Mouse (Mus musculus) limb, embryonic 14.5 days (tissue): ENCODE data around the gene Fndc3b. TPM values are rescaled to one million over a fixed set of nuclear protein-coding genes. Genes with fewer than 3 reads are reported as not detected.
A peak's percentile ranks its signal among the peaks of the same experiment; 100 is the strongest.

ENCODE experiments used
- ATAC-seq: fragments of 200-750 bp; cut with Nextera tagmentation; 2 replicates; pipeline ENCODE4 v1.8.0; 2017; ENCODE audit warnings: low read depth, moderate number of reproducible peaks, moderate TSS enrichment; ENCODE audit not compliant: low FRiP score
- DNase-seq: peaks from one replicate; pipeline ENCODE4 v3.0.0-alpha.2; 2015; ENCODE audit warnings: low spot score
- H3K27ac ChIP-seq: fragments of 300-500 bp; sonication (generic); replicated peaks from 2 replicates; pipeline ENCODE4 v1.5.1; 2014; ENCODE audit warnings: low read depth, mild to moderate bottlenecking, low read length, moderate library complexity, mixed read lengths
- H3K27me3 ChIP-seq: fragments of 300-500 bp; sonication (generic); 2 replicates; pipeline ENCODE4 v1.6.1; 2014; ENCODE audit warnings: low read length, mixed read lengths; ENCODE audit not compliant: control insufficient read depth, insufficient read depth
- H3K36me3 ChIP-seq: fragments of 300-500 bp; sonication (generic); 2 replicates; pipeline ENCODE4 v1.6.1; 2014; ENCODE audit warnings: mild to moderate bottlenecking, low read length, moderate library complexity, mixed read lengths; ENCODE audit not compliant: control insufficient read depth, insufficient read depth
- H3K4me1 ChIP-seq: fragments of 300-500 bp; sonication (generic); 2 replicates; pipeline ENCODE4 v1.6.1; 2014; ENCODE audit warnings: antibody characterized with exemption, low read length, mixed read lengths; ENCODE audit not compliant: control insufficient read depth, insufficient read depth
- H3K4me2 ChIP-seq: fragments of 300-500 bp; sonication (generic); replicated peaks from 2 replicates; pipeline ENCODE4 v1.6.1; 2014; ENCODE audit warnings: low read depth, mild to moderate bottlenecking, low read length, moderate library complexity; ENCODE audit not compliant: severe bottlenecking
- H3K4me3 ChIP-seq: fragments of 300-500 bp; sonication (generic); replicated peaks from 2 replicates; pipeline ENCODE4 v1.5.1; 2014; ENCODE audit warnings: low read length
- H3K9ac ChIP-seq: fragments of 300-500 bp; sonication (generic); 2 replicates; pipeline ENCODE4 v1.6.1; 2014; ENCODE audit warnings: mild to moderate bottlenecking, low read depth, low read length, moderate library complexity; ENCODE audit not compliant: severe bottlenecking
- H3K9me3 ChIP-seq: fragments of 300-500 bp; sonication (generic); 2 replicates; pipeline ENCODE4 v1.6.1; 2016; ENCODE audit warnings: low read length; ENCODE audit not compliant: control insufficient read depth
- POLR2A ChIP-seq: fragments of 200-500 bp; IDR thresholded peaks from 2 replicates; pipeline ENCODE4 v1.8.0; 2012; ENCODE audit warnings: inconsistent platforms, mild to moderate bottlenecking, moderate library complexity, borderline replicate concordance; ENCODE audit not compliant: insufficient read depth, insufficient read length; ENCODE audit errors: extremely low read depth
- WGBS: fragments of 180-500 bp; shearing (Covaris S2); extraction: QIAGEN DNeasy Blood & Tissue Kit; methylation state at CpG from one replicate; pipeline ENCODE4 v1.1.7; 2014; 5-methylcytosine and 5-hydroxymethylcytosine counted together
- polyA plus RNA-seq, 2 experiments: library from polyadenylated mRNA; depleted of rRNA in 1 of 2; stranded (reverse) in 1 of 2; unstranded in 1 of 2; fragments of >200 nt; fragmentation: Nextera tagmentation in 1 of 2; extraction: Ambion mirVana in 1 of 2; gene quantifications; 2 replicates each; pipeline versions ENCODE4 v1.2.1 to v1.2.3; 2012 to 2014

Fndc3b gene
- polyA plus RNA-seq, 2 experiments, result 39.6 to 41.3 TPM

DNA sequence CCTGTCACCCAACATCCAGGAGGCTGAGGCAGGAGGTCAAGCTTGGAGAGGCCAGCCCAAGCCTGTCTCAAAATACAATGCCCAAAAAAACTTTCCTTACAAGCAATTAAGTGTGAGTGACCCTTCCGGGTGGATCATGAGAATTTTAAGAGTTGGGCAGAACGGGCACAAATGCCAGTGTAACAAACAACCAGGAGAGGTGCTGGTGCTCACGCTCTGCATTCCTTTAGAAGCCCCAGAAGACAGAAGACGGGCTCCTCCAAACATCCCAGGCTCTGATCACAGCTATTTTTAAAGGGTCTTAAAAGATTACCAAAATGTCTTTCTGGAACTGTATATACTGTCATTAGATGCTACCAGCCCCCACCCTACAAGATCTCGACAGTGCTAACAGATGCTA lies 2.5 kb downstream of the Fndc3b start:
- DNase-seq, result no peak
- WGBS, result 31% methylated on average over 5 of the region's 5 CpGs
- no peak for TF ChIP-seq POLR2A

DNA sequence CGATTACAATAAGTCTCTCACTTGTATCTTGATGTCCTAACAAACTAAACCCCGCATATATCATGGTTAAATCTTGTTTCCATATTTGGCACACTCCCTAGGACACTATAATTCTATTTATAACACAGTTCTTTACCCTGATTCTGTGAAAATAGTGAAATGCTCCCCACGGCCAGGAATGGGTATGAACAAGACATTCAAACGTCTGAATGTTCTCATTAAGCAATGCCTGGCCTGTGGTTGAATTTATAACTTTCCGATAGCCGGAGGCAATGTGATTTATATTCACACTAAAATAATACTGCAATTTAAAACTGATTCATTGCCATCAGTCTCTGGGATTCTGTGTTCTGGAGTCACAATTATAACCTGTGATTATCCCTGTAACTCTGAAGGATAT lies 5.3 kb downstream of the Fndc3b start:
- ATAC-seq (no peak), DNase-seq (peak; percentile 44)
- no peak overlapping the region for H3K9ac ChIP-seq
- TF ChIP-seq POLR2A, result no peak
- no peak overlapping the region for H3K4me2 ChIP-seq
- no peak overlapping the region for H3K27ac ChIP-seq
- H3K36me3 ChIP-seq, result no peaks in the 10 kb centered on the region
- peaks cover 33% of the 10 kb centered on the region for H3K4me1 ChIP-seq
- no peaks in the 10 kb centered on the region for H3K27me3 ChIP-seq
- WGBS, result 33% methylated on average over 6 of the region's 6 CpGs
- no peaks in the 10 kb centered on the region for H3K9me3 ChIP-seq
- no peak overlapping the region for H3K4me3 ChIP-seq

More for the DNA sequence above, 2.5 kb downstream of the Fndc3b start:
- peaks cover 33% of the 10 kb centered on the region for H3K4me1 ChIP-seq
- H3K36me3 ChIP-seq, result no peaks in the 10 kb centered on the region
- H3K27ac ChIP-seq, result no peak overlapping the region
- H3K27me3 ChIP-seq, result no peaks in the 10 kb centered on the region
- H3K9ac ChIP-seq, result peak overlapping the region; percentile 97
- peak overlapping the region; percentile 46 for H3K4me2 ChIP-seq
- H3K9me3 ChIP-seq, result no peaks in the 10 kb centered on the region
- peak overlapping the region; percentile 89 for H3K4me3 ChIP-seq
- ATAC-seq, result no peak

DNA sequence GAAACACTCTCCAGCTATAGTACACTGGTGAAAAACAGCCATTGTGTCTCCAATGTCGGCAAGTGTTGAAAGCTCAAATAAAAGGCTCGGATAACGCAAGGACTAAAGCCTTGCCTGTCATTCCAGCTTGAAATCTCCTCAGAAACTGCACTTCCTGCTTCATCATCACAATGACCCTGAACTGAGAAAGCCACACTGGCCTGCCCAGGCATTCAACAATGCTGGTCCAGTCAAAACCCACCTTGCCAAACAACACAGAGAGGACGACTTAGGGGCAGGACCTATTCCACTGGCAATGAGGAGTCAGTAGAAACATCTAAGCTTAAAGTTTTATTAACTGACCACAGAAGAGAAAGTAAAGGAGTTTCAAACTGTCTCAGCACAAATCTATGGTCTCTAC lies 6.1 kb downstream of the Fndc3b start:
- H3K36me3 ChIP-seq, result no peaks in the 10 kb centered on the region
- no peak overlapping the region for H3K4me2 ChIP-seq
- no peaks in the 10 kb centered on the region for H3K9me3 ChIP-seq
- no peaks in the 10 kb centered on the region for H3K27me3 ChIP-seq
- DNase-seq (no peak), ATAC-seq (no peak)
- no peak overlapping the region for H3K4me3 ChIP-seq
- TF ChIP-seq POLR2A, result no peak
- peaks cover 33% of the 10 kb centered on the region for H3K4me1 ChIP-seq
- no peak overlapping the region for H3K9ac ChIP-seq
- no peak overlapping the region for H3K27ac ChIP-seq
- WGBS, result 65% methylated on average over 4 of the region's 4 CpGs

DNA sequence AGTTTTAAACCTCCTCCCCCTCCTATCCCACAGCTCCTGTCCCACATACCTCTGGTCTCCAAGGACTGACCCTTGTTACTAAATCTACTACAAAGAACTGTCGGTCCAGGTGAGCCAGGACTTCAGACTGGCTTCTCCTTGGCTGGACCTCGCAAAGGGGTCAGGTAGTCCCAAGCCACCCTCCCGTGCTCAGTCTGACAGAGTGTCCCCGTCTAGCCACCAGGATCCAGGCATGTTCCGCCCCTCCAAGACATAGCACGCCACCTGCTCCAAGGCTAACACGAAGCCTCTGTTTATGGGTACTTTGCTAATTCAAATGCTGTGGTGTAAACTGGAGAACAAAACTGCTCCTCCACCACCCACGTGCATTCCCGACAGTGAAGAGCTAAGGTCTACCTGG lies 6.5 kb downstream of the Fndc3b start:
- TF ChIP-seq POLR2A, result no peak
- Histone ChIP-seq H3K9ac (no peak overlapping the region), H3K27me3 (no peaks in the 10 kb centered on the region), H3K4me3 (no peak overlapping the region), H3K36me3 (no peaks in the 10 kb centered on the region), H3K27ac (no peak overlapping the region), H3K4me2 (no peak overlapping the region), H3K4me1 (peaks cover 33% of the 10 kb centered on the region), H3K9me3 (no peaks in the 10 kb centered on the region)
- ATAC-seq, result no peak
- WGBS, result 78% methylated on average over 9 of the region's 9 CpGs
- no peak for DNase-seq

DNA sequence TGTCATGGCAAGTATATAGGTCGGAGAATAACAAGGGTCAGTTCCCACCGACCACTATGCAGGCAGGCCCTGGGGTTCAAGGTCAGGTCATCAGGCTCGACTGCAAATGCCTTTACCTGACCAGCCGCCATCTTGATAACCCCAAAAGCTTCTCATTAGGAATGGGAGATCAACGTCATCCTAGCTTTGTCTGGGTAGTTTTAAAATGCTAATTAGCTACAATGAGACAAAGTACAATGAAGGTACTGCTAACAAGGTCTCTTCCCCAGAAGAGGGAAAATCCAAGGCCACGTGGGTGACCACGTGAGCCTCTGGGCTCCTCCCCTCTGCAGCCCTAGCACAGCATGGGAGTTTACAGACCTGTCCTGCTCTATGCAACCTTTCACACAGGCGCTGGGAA lies 7.6 kb downstream of the Fndc3b start:
- Histone ChIP-seq H3K27me3 (no peaks in the 10 kb centered on the region), H3K9me3 (no peaks in the 10 kb centered on the region), H3K4me1 (peaks cover 30% of the 10 kb centered on the region), H3K27ac (no peak overlapping the region), H3K4me2 (no peak overlapping the region), H3K36me3 (no peaks in the 10 kb centered on the region), H3K9ac (no peak overlapping the region), H3K4me3 (no peak overlapping the region)
- 89% methylated on average over 8 of the region's 8 CpGs for WGBS
- no peak for TF ChIP-seq POLR2A
- DNase-seq, result no peak
- no peak for ATAC-seq

DNA sequence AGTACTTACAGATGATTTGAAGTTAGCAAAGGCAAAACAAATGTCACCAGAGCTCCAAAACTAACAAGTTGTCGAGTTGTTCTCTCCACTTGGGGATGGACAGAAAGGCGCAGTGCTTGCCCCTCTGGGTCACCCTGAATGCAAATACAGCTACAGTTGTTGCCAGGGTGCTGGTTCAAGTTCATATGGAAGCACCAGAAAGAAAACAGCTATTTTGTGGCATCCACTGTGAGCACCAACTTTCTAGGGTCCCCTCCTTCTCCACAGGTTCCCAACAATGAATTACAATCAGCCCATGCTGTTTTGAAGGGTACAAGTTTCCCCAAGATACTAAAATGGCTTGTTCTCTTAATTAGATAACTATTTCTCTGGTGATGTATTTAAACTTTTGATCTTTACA lies 8.0 kb downstream of the Fndc3b start:
- Histone ChIP-seq H3K4me1 (peaks cover 26% of the 10 kb centered on the region), H3K9ac (no peak overlapping the region), H3K27ac (no peak overlapping the region), H3K4me2 (no peak overlapping the region), H3K4me3 (no peak overlapping the region), H3K36me3 (no peaks in the 10 kb centered on the region), H3K9me3 (no peaks in the 10 kb centered on the region), H3K27me3 (no peaks in the 10 kb centered on the region)
- ATAC-seq (no peak), DNase-seq (no peak)
- TF ChIP-seq POLR2A, result no peak
- WGBS, result 90% methylated on average over 2 of the region's 2 CpGs
